Mouse (Mus musculus) midbrain, embryonic 15.5 days (tissue): ENCODE measurements around the gene Qser1. TPM values are rescaled to one million over a fixed set of nuclear protein-coding genes. Genes with fewer than 3 reads are reported as not detected.
A peak's percentile ranks its signal among the peaks of the same experiment; 100 is the strongest.

Source experiments
- ATAC-seq: fragments of 200-750 bp; cut with Nextera tagmentation; replicated peaks from 2 replicates; pipeline ENCODE4 v1.8.0; 2017; ENCODE audit warnings: moderate TSS enrichment
- H3K27ac ChIP-seq: fragments of 300-500 bp; sonication (generic); 2 replicates; pipeline ENCODE4 v1.5.1; 2015; ENCODE audit warnings: mild to moderate bottlenecking, inconsistent platforms
- H3K27me3 ChIP-seq: fragments of 300-500 bp; sonication (generic); replicated peaks from 2 replicates; pipeline ENCODE4 v1.6.1; 2015; ENCODE audit warnings: inconsistent platforms
- H3K36me3 ChIP-seq: fragments of 300-500 bp; sonication (generic); replicated peaks from 2 replicates; pipeline ENCODE4 v1.6.1; 2015; ENCODE audit warnings: inconsistent platforms
- H3K4me1 ChIP-seq: fragments of 300-500 bp; sonication (generic); 2 replicates; pipeline ENCODE4 v1.6.1; 2015; ENCODE audit warnings: inconsistent platforms
- H3K4me2 ChIP-seq: fragments of 300-500 bp; sonication (generic); 2 replicates; pipeline ENCODE4 v1.6.1; 2015; ENCODE audit warnings: inconsistent platforms, mild to moderate bottlenecking, moderate library complexity
- H3K4me3 ChIP-seq: fragments of 300-500 bp; sonication (generic); 2 replicates; pipeline ENCODE4 v1.5.1; 2015; ENCODE audit warnings: mild to moderate bottlenecking, inconsistent platforms
- H3K9ac ChIP-seq: fragments of 300-500 bp; sonication (generic); 2 replicates; pipeline ENCODE4 v1.6.1; 2015; ENCODE audit warnings: mild to moderate bottlenecking, inconsistent platforms
- H3K9me3 ChIP-seq: fragments of 300-500 bp; sonication (generic); 2 replicates; pipeline ENCODE4 v1.6.1; 2016; ENCODE audit warnings: inconsistent platforms
- WGBS: fragments of 180-500 bp; shearing (Covaris S2); methylation state at CpG from one replicate; pipeline ENCODE4 v1.1.7; 2015; ENCODE audit warnings: mixed read lengths; 5-methylcytosine and 5-hydroxymethylcytosine counted together
- polyA plus RNA-seq: library from polyadenylated mRNA; unstranded; fragments of >200 nt; fragmentation: Nextera tagmentation; extraction: Ambion mirVana; gene quantifications from 2 replicates; pipeline ENCODE4 v1.2.1, GENCODE M21; 2015

Gene Qser1
- polyA plus RNA-seq, 1 experiment from 2014 or later = 7.1 TPM

DNA sequence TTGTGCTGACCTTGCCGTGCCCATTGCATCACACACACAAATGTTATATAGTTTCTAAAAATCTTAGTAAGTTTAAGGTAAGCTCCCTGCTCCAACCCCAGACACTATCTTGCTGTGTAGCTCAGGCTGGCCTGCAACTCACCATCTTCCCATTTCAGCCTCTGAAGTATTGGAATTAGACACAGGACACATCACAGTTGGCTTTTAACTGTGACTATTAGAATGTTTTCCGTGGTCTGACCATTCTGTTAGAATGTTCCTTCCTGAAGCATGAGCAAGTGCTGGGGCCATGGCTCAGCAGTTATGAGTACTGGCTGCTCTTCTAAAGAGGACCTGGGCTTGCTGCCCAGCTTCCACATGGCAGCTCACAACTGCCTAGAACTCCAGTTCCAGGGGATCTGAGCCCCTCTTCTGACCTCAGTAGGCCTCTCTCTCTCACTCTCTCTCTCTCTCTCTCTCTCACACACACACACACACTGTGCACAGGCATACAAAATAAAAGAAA, 99.3 kb downstream of the Qser1 start:
- H3K27me3 ChIP-seq = no peaks in the 10 kb centered on the region
- WGBS = 91% methylated on average over 2 of the region's 2 CpGs
- no peak for ATAC-seq
- H3K4me2 ChIP-seq = no peak overlapping the region
- H3K9ac ChIP-seq = no peak overlapping the region
- no peak overlapping the region for H3K27ac ChIP-seq
- no peaks in the 10 kb centered on the region for H3K9me3 ChIP-seq
- H3K4me3 ChIP-seq = no peak overlapping the region
- peaks cover 6% of the 10 kb centered on the region for H3K4me1 ChIP-seq
- H3K36me3 ChIP-seq = no peaks in the 10 kb centered on the region

DNA sequence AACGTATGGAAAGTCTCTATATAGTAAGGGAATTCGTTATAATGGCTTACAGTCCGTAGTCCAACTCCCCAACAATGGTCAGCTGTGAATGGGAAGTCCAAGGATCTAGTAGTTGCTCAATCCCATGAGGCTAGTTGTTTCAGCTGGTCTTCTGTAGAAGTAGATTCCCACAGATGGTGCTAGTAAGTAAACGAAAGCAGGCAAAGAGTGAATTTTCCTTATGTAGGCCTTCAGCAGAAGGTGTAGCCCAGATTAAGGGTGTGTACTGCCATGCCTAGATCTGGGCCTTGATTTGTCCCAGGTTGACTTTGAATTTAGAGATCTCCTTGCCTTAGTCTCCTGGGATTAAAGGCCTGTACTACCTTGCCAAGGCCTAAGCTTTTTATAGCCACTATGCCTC, 100.3 kb downstream of the Qser1 start, which contains the start of gene Pin1rt1:
Gene Pin1rt1 (minus strand): TSS at position 101 of the 400 bp plus-strand sequence.
- Histone ChIP-seq H3K4me1 (peaks cover 8% of the 10 kb centered on the region), H3K27ac (no peak within 1 kb of the TSS), H3K4me2 (no peak within 1 kb of the TSS), H3K9me3 (no peaks in the 10 kb centered on the region), H3K36me3 (no peaks in the 10 kb centered on the region), H3K4me3 (no peak within 1 kb of the TSS), H3K27me3 (no peaks in the 10 kb centered on the region), H3K9ac (no peak within 1 kb of the TSS)
- 90% methylated on average over 4 of the region's 4 CpGs for WGBS
- no peak for ATAC-seq

DNA sequence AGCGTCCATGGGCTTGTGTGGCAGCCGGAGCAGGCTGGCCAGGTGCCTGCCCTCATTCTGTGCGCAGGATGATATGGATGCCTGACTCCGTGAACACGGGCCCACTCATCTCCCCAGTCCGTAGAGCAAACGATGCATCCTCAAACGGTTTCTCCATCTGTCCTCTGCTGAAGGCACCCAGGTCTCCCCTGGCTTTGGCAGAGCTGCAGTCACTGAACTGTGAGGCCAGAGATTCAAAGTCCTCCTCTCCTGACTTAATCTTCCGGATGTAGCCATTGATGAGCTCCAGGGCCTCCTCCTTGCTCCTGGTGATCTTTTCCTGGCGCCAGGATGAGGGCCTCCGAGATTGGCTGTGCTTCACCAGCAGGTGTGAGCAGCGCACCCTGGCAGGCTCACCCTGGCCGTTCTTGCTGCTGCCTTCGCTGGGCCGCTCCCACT, 102.3 kb downstream of the Qser1 start:
- WGBS = 41% methylated on average over 15 of the region's 15 CpGs
- ATAC-seq = no peak
- no peak overlapping the region for H3K4me2 ChIP-seq
- H3K9me3 ChIP-seq = no peaks in the 10 kb centered on the region
- no peak overlapping the region for H3K9ac ChIP-seq
- no peak overlapping the region for H3K4me3 ChIP-seq
- H3K4me1 ChIP-seq = peaks cover 25% of the 10 kb centered on the region
- H3K27ac ChIP-seq = no peak overlapping the region
- no peaks in the 10 kb centered on the region for H3K36me3 ChIP-seq
- H3K27me3 ChIP-seq = no peaks in the 10 kb centered on the region

DNA sequence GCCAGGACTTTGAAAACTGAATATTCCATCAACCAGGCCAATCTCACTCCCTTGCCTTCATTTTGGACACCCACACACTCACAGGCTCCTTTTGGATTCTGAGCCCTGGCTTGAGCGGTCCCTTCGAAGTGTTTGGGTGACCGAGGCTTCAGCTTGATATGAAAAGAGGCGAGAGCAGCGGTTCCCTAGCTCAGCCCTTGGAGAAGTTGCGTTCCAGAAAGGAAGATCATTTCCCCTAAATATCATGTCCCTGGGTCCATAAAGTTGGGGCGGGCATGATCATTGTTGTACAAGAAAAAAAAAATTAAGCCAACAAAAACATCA, 104.1 kb downstream of the Qser1 start:
- H3K36me3 ChIP-seq = no peaks in the 10 kb centered on the region
- peak overlapping the region; percentile 78 for H3K4me2 ChIP-seq
- H3K9me3 ChIP-seq = no peaks in the 10 kb centered on the region
- no peaks in the 10 kb centered on the region for H3K27me3 ChIP-seq
- no peak for ATAC-seq
- H3K4me3 ChIP-seq = peak overlapping the region; percentile 91
- peak overlapping the region; percentile 89 for H3K9ac ChIP-seq
- peak overlapping the region; percentile 94 for H3K27ac ChIP-seq
- peaks cover 25% of the 10 kb centered on the region for H3K4me1 ChIP-seq
- 2% methylated on average over 7 of the region's 7 CpGs for WGBS

DNA sequence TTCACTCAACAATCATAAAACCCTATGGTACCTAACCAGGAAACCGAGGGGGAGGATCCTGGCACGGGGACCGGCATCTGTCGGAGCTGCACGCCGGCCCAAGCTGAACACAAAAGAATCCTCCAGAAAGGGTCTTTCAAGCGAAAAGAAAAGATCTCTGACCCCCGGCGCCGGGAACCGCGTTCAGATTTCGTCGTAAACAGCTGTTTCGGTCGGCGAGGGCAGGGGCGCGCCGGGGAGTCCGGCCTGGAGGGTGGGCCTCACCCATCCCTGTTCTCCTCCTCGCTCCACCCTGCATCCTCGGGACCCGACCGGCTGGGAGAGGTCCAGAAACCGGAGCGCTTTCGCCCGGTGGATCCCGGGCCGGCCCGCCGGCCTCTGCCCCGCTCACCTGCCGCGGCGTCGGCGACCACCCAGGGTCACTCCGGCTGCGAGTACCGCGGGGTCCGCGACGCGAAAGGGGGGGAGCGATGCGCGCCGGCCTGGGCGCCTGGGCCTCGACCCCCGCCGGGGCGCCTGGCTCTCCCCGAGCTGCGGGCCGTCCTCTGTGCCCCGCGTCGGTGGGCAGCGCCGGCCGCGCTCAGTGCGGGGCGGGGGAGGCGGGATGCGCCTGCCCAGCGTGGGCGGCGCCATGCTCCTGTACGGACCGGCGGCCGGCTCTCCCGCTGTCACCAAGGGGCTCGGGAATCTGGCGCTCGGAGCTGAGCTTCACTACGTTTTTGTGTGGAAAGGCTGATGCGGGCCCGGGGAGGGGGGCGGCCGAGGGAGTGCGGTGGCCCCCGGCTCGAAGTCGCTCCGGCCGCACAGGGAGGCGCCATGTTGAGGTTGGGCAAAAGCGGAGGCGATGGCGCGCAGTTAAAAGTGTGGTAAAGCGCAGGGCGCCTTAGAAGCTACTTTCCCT, 104.7 kb downstream of the Qser1 start, which contains the start of gene Tcp11l1:
Gene Tcp11l1 (minus strand): TSS at position 585 of the 901 bp plus-strand sequence.
- peak; percentile 97 for ATAC-seq
- Histone ChIP-seq H3K9me3 (no peaks in the 10 kb centered on the region), H3K9ac (peak within 1 kb of the TSS; percentile 89), H3K36me3 (no peaks in the 10 kb centered on the region), H3K4me2 (peak within 1 kb of the TSS; percentile 78), H3K4me1 (peaks cover 25% of the 10 kb centered on the region), H3K27ac (peak within 1 kb of the TSS; percentile 94), H3K27me3 (no peaks in the 10 kb centered on the region), H3K4me3 (peak within 1 kb of the TSS; percentile 91)
- WGBS = under 1% methylated on average over 87 of the region's 99 CpGs

DNA sequence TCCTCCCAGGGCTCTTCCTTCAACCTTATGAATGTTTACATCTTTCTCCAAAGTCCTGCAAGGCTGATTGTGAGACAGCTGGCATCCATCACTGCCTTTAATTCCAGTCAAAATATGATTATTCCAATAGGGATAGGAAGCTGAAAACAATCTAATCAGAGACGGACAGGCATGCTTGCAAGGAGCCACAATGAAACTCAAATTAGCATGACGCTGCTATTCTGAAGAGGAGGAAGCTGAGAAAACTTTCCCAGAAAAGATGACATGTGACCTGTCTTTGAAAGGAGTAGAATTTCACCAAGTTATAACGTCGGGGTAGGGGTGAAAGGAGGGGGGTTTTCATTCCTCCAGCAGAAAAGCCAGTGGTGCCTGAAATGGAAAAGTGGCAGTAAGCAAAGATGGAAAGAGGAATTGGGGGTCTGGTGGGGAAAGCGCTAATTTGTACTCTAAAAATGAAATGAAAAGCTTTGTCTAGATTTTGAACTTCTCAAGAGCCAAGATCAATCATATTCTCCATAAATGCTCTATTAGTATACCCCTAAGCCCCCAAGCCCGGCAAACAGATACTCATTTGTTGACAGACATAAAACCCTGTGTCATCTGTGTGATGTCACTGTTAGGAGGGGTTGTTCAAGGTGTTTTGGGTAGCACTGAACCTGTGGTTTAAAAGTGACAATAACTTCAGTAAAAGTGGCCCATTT, 105.7 kb downstream of the Qser1 start:
- WGBS = 13% methylated on average over 6 of the region's 6 CpGs
- Histone ChIP-seq H3K27ac (peak overlapping the region; percentile 94), H3K4me1 (peaks cover 25% of the 10 kb centered on the region), H3K36me3 (no peaks in the 10 kb centered on the region), H3K9ac (peak overlapping the region; percentile 89), H3K27me3 (no peaks in the 10 kb centered on the region), H3K9me3 (no peaks in the 10 kb centered on the region), H3K4me3 (peak overlapping the region; percentile 91), H3K4me2 (peak overlapping the region; percentile 78)
- peak; percentile 16 for ATAC-seq

DNA sequence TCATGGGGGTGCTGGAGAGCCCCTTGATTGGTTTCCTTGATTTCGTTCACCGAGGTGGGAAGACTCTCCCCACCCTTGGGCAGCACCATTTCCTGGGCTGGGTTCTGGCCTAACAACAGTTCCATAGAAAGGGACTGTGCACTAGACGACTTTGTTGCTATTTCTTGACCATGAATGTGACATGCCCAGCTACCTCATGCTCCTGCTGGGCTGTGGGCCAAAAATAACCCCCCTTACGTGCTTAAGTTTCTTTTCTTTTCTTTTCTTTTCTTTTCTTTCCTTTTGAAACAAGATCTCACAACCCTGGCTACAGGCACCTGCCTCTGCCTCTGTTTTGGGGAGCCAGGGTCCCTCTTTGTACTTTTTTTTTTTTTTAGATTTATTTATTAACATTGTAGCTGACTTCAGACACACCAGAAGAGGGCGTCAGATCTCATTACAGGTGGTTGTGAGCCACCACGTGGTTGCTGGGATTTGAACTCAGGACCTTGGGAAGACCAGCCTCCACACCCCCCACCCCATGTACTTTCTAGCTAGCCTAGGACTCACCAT, 106.7 kb downstream of the Qser1 start:
- H3K9ac ChIP-seq = no peak overlapping the region
- H3K4me1 ChIP-seq = peaks cover 25% of the 10 kb centered on the region
- 61% methylated on average over 6 of the region's 6 CpGs for WGBS
- no peaks in the 10 kb centered on the region for H3K9me3 ChIP-seq
- H3K36me3 ChIP-seq = peaks cover under 1% of the 10 kb centered on the region; the same call in 1 of the 2 replicates
- no peak overlapping the region for H3K27ac ChIP-seq
- H3K4me3 ChIP-seq = no peak overlapping the region
- no peaks in the 10 kb centered on the region for H3K27me3 ChIP-seq
- H3K4me2 ChIP-seq = peak overlapping the region; percentile 78
- no peak for ATAC-seq

Other genes starting within 250 kb of the Qser1 start
- 89.0 and 98.0 TPM in 2 replicates for gene Cstf3, start 226.2 kb downstream of the Qser1 start, polyA plus RNA-seq
- gene Tcp11l1, start 104.6 kb downstream of the Qser1 start, polyA plus RNA-seq = 59.5 and 65.1 TPM in 2 replicates
- 0.19 and 0.34 TPM in 2 replicates for gene Pin1rt1, start 100.4 kb downstream of the Qser1 start, polyA plus RNA-seq
- 1.0 and 1.4 TPM in 2 replicates for gene Depdc7, start 73.9 kb downstream of the Qser1 start, polyA plus RNA-seq
- gene Prrg4, start 33.1 kb upstream of the Qser1 start, polyA plus RNA-seq = 0.40 and 0.44 TPM in 2 replicates
- gene Ccdc73, start 51.0 kb upstream of the Qser1 start, polyA plus RNA-seq = 4.4 and 5.2 TPM in 2 replicates
- 154 TPM in 2 replicates for gene Eif3m, start 200.3 kb upstream of the Qser1 start, polyA plus RNA-seq